In the genomic region with DNA sequence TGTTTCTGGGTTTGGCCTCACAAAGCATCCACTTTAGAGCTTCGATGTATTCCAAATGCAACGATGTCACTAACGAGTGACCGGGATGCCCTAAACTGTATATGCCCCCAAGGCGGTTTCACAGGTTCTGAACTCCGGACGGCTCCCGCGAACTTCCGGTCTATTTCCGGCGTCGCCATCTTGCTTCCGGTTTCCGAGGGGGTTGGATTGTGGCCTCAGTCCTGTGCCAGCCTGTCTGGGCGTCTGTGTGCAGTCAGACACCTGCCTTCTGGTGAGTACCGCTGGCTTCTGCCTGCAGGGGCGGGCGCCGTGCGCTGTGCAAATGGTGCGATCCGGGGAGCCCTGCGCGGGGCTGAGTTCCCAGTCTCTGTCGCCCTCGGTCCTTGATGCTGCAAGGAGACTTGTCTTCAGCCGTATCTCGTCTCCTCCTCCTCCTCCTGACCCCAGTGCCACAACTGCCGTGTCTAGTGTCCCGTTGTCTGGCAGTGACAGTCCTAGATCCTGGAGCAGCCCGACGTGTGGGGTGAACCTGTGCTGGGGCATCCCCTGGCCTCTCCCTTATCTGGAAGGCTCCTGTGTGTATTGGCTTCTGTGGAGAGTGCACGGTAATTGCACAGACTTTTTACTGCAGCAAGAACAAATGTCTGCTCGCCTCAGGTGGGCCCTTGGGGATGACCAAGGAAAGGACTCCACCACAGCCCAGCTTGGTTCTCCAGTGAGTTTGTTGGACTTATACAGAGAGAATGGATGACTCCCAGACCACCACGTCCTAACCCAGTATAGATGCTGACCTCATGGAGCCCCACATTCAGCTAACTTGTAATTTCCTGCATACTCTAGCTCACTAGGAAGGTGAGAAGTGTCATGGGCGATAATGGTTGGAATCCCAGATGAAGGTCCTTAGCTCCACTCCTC, we compare ENCODE assay signal across 1 mouse cellular context.
TF ChIP-seq lines count a peak whose summit lies in the region.

TSS of gene 2810021J22Rik (plus strand) at position 178 of the 915 bp plus-strand sequence.

TF ChIP-seq in MEL, 35 proteins besides CTCF, POLR2A, EP300 and RAD21 (continued from another document):
- TF ChIP-seq ZMIZ1 (IDR thresholded peaks at IDR 0.05; ENCODE audit: low read depth, low read length) (peak; percentile 75; the same call in 1 of the 2 replicates), MAZ (IDR thresholded peaks at IDR 0.05; ENCODE audit: low read depth, low read length) (peak; percentile 47; the same call in 1 of the 2 replicates), CHD2 (IDR thresholded peaks at IDR 0.05; ENCODE audit: low read length) (no peak)
